Mouse (Mus musculus) ES-E14 (cell line): ENCODE data around the gene Tfeb. TPM values are rescaled to one million over a fixed set of nuclear protein-coding genes. Genes with fewer than 3 reads are reported as not detected.

Experiments
- DNase-seq: peaks from one replicate; pipeline ENCODE4 v3.0.0-alpha.2; 2013; ENCODE audit warnings: low read depth, low spot score
- H3K27ac ChIP-seq: 2 replicates; pipeline ENCODE4 v1.5.1; 2012; ENCODE audit warnings: low read depth, mild to moderate bottlenecking, low read length, moderate library complexity, mixed read lengths; ENCODE audit not compliant: poor library complexity, insufficient read depth, severe bottlenecking
- H3K36me3 ChIP-seq: 2 replicates; pipeline ENCODE4 v1.6.1; 2012; ENCODE audit warnings: mild to moderate bottlenecking, low read length, moderate library complexity, mixed read lengths; ENCODE audit not compliant: control insufficient read depth, poor library complexity, insufficient read depth, severe bottlenecking
- H3K4me1 ChIP-seq, 2 experiments: fragments of 150-350 bp in 1 of 2; sonication (generic) in 1 of 2; 2 replicates each; pipeline ENCODE4 v1.6.1; 2012; ENCODE audit warnings: low read length in 2 of 2, mild to moderate bottlenecking in 1 of 2, mixed read lengths in 1 of 2; ENCODE audit not compliant: control insufficient read depth in 2 of 2, insufficient read depth in 2 of 2, poor library complexity in 1 of 2
- H3K4me3 ChIP-seq, 2 experiments: fragments of 150-350 bp in 1 of 2; sonication (generic) in 1 of 2; 2 replicates each; pipeline ENCODE4 v1.5.1; 2012; ENCODE audit warnings: low read length in 2 of 2, low read depth in 1 of 2, mild to moderate bottlenecking in 1 of 2, mixed read lengths in 1 of 2; ENCODE audit not compliant: insufficient read depth in 1 of 2, poor library complexity in 1 of 2, severe bottlenecking in 1 of 2
- H3K9ac ChIP-seq: 2 replicates; pipeline ENCODE4 v1.6.1; 2012; ENCODE audit warnings: low read depth, mild to moderate bottlenecking, low read length, mixed read lengths; ENCODE audit not compliant: poor library complexity, insufficient read depth, severe bottlenecking
- H3K9me3 ChIP-seq: fragments of 150-350 bp; sonication (generic); 2 replicates; pipeline ENCODE4 v1.6.1; 2012; ENCODE audit warnings: low read depth, mild to moderate bottlenecking, low read length; ENCODE audit not compliant: control insufficient read depth, insufficient read depth
- CHD2 ChIP-seq: IDR thresholded peaks from 2 replicates; pipeline ENCODE4 v1.6.1; 2014; ENCODE audit warnings: mild to moderate bottlenecking, low read depth, low read length, inconsistent platforms
- HCFC1 ChIP-seq: IDR thresholded peaks from 2 replicates; pipeline ENCODE4 v1.6.1; 2012; ENCODE audit warnings: low read length, inconsistent platforms, borderline replicate concordance; ENCODE audit not compliant: insufficient read depth
- MAFK ChIP-seq: IDR thresholded peaks from 2 replicates; pipeline ENCODE4 v1.6.1; 2014; ENCODE audit warnings: mild to moderate bottlenecking, low read depth, low read length, inconsistent platforms; ENCODE audit not compliant: insufficient read depth
- ZC3H11A ChIP-seq: IDR thresholded peaks from 2 replicates; pipeline ENCODE4 v1.6.1; 2012; ENCODE audit warnings: low read depth, mild to moderate bottlenecking, inconsistent platforms, low read length, borderline replicate concordance
- ZNF384 ChIP-seq: IDR thresholded peaks from 2 replicates; pipeline ENCODE4 v1.6.1; 2012; ENCODE audit warnings: low read depth, low read length, inconsistent platforms
- in situ Hi-C, 2 experiments: fragments of 600-800 bp; cut with MboI; formaldehyde crosslinking; loops; one replicate each; pipeline ENCODE4 v1.15.1; 2025; ENCODE audit warnings: low sequenced_read_pairs in 2 of 2, inconsistent platforms in 1 of 2; ENCODE audit not compliant: unreplicated experiment in 2 of 2
- total RNA-seq: library from RNA; depleted of rRNA; stranded (reverse); fragments of 300-350 nt; gene quantifications from 2 replicates; pipeline ENCODE4 v1.2.3, GENCODE M21; 2012

The Tfeb gene
- total RNA-seq, 1 experiment = 21.0 TPM

GRCm38 (mm10) chr17:47795446-47795845 is 58.6 kb downstream of the Tfeb start:
- H3K36me3 ChIP-seq = peaks cover 3% of the 10 kb centered on the region; the same call in 1 of the 2 replicates

GRCm38 (mm10) chr17:47796156-47796816 is 59.5 kb downstream of the Tfeb start:
- no peak overlapping the region for H3K4me3 ChIP-seq
- H3K36me3 ChIP-seq = no peaks in the 10 kb centered on the region; the same call in 1 of the 2 replicates
- H3K9ac ChIP-seq = no peak overlapping the region
- no peaks in the 10 kb centered on the region for H3K9me3 ChIP-seq
- in situ Hi-C loops = loop anchor here in 1 of 2 experiments (10.0 kb wide), 1 partner anchor 299 kb away; no protein-coding TSS in a partner anchor
- no peak for TF ChIP-seq CHD2
- TF ChIP-seq ZNF384 = no peak
- no peak for TF ChIP-seq MAFK
- no peak for DNase-seq
- H3K27ac ChIP-seq = no peak overlapping the region
- peaks cover 7 to 32% of the 10 kb centered on the region in 2 experiments for H3K4me1 ChIP-seq

More at GRCm38 (mm10) chr17:47795446-47795845, 58.6 kb downstream of the Tfeb start:
- peak; percentile 65 for DNase-seq
- Histone ChIP-seq H3K4me1 (peaks cover 7 to 34% of the 10 kb centered on the region in 2 experiments), H3K9me3 (no peaks in the 10 kb centered on the region), H3K27ac (no peak overlapping the region), H3K9ac (no peak overlapping the region), H3K4me3 (no peak overlapping the region)
- in situ Hi-C loops = loop anchor here in 1 of 2 experiments (10.0 kb wide), 1 partner anchor 299 kb away; no protein-coding TSS in a partner anchor
- no peak for TF ChIP-seq ZNF384
- no peak for TF ChIP-seq HCFC1
- no peak for TF ChIP-seq CHD2
- TF ChIP-seq MAFK = no peak
- TF ChIP-seq ZC3H11A = no peak

- Histone ChIP-seq H3K4me3 (no peak overlapping the region), H3K9ac (no peak overlapping the region), H3K9me3 (no peaks in the 10 kb centered on the region), H3K27ac (no peak overlapping the region), H3K4me1 (peaks cover 7 to 26% of the 10 kb centered on the region in 2 experiments), H3K36me3 (no peaks in the 10 kb centered on the region)
- no peak for TF ChIP-seq ZC3H11A
- TF ChIP-seq ZNF384 = no peak
- TF ChIP-seq MAFK = no peak
- TF ChIP-seq HCFC1 = no peak
- TF ChIP-seq CHD2 = no peak
- no peak for DNase-seq
- in situ Hi-C loops = loop anchor here in 1 of 2 experiments (10.0 kb wide), 1 partner anchor 298 kb away; no protein-coding TSS in a partner anchor
Observed at GRCm38 (mm10) chr17:47796968-47797367, 60.1 kb downstream of the Tfeb start.

GRCm38 (mm10) chr17:47797383-47797782 is 60.6 kb downstream of the Tfeb start:
- in situ Hi-C loops = loop anchor here in 1 of 2 experiments (10.0 kb wide), 1 partner anchor 297 kb away; no protein-coding TSS in a partner anchor

More at GRCm38 (mm10) chr17:47797383-47797782, 60.6 kb downstream of the Tfeb start:
- TF ChIP-seq CHD2 (no peak), HCFC1 (no peak), ZNF384 (no peak), MAFK (no peak), ZC3H11A (no peak)
- Histone ChIP-seq H3K4me1 (peaks cover 7 to 24% of the 10 kb centered on the region in 2 experiments), H3K4me3 (no peak overlapping the region), H3K9ac (no peak overlapping the region), H3K36me3 (no peaks in the 10 kb centered on the region), H3K9me3 (no peaks in the 10 kb centered on the region), H3K27ac (no peak overlapping the region)
- no peak for DNase-seq
